Mouse (Mus musculus) cerebellum, postnatal 10 days (tissue): ENCODE results near the gene Zfp663.

ENCODE experiments used
- DNase-seq, 2 experiments: peaks; one replicate each; pipeline ENCODE4 v3.0.0; 2021; ENCODE audit warnings: mixed read lengths in 2 of 2

Gene Zfp663

GRCm38 (mm10) chr2:165367868-165368439, 575 bp downstream of the Zfp663 start:
- DNase-seq = peak in 1 of 2 experiments; percentile 30

- no peak for DNase-seq
Observed at GRCm38 (mm10) chr2:165367047-165367520, 1.4 kb downstream of the Zfp663 start.

- DNase-seq = peak; percentile 88 to 92
Observed at GRCm38 (mm10) chr2:165364334-165365091, 4.0 kb downstream of the Zfp663 start.

GRCm38 (mm10) chr2:165363282-165363681, 5.2 kb downstream of the Zfp663 start:
- no peak for DNase-seq

GRCm38 (mm10) chr2:165360861-165361260, 7.7 kb downstream of the Zfp663 start:
- peak; percentile 72 to 75 for DNase-seq

GRCm38 (mm10) chr2:165351828-165352513, 16.6 kb downstream of the Zfp663 start:
- no peak for DNase-seq

- DNase-seq = peak; percentile 73 to 76
Observed at GRCm38 (mm10) chr2:165349466-165349865, 19.1 kb downstream of the Zfp663 start.

GRCm38 (mm10) chr2:165346180-165346579, 22.3 kb downstream of the Zfp663 start:
- no peak for DNase-seq

- DNase-seq = peak; percentile 83 to 84
Observed at GRCm38 (mm10) chr2:165337191-165337590, 31.3 kb downstream of the Zfp663 start.

- DNase-seq = no peak
Observed at GRCm38 (mm10) chr2:165332610-165333210, 35.8 kb downstream of the Zfp663 start.

GRCm38 (mm10) chr2:165329703-165330102, 38.8 kb downstream of the Zfp663 start:
- DNase-seq = no peak

- no peak for DNase-seq
Observed at GRCm38 (mm10) chr2:165328746-165329145, 39.8 kb downstream of the Zfp663 start.

- peak in 1 of 2 experiments; percentile 42 for DNase-seq
Observed at GRCm38 (mm10) chr2:165327386-165327785, 41.1 kb downstream of the Zfp663 start.

- peak; percentile 98 to 99 for DNase-seq
Observed at GRCm38 (mm10) chr2:165326304-165327190, 42.0 kb downstream of the Zfp663 start, which contains the start of gene Elmo2. Gene Elmo2 (minus strand): TSS chr2:165326479.

GRCm38 (mm10) chr2:165325521-165326303, 42.8 kb downstream of the Zfp663 start:
- DNase-seq = peak; percentile 79 to 83

- DNase-seq = peak in 1 of 2 experiments; percentile 36
Observed at GRCm38 (mm10) chr2:165323928-165324327, 44.6 kb downstream of the Zfp663 start.

GRCm38 (mm10) chr2:165323484-165323883, 45.0 kb downstream of the Zfp663 start:
- no peak for DNase-seq

GRCm38 (mm10) chr2:165321981-165322735, 46.4 kb downstream of the Zfp663 start:
- DNase-seq = peak in 1 of 2 experiments; percentile 16

- peak; percentile 50 to 69 for DNase-seq
Observed at GRCm38 (mm10) chr2:165321381-165321888, 47.1 kb downstream of the Zfp663 start.
